Mouse (Mus musculus) testis, adult 2 months (tissue): Measurements from ENCODE around the gene Agbl5.

ENCODE experiments used
- CTCF ChIP-seq: fragments of 200-500 bp; IDR thresholded peaks from 2 replicates; pipeline ENCODE4 v1.5.1; 2012; ENCODE audit warnings: low read depth, mild to moderate bottlenecking, inconsistent platforms, low read length, moderate library complexity; ENCODE audit not compliant: control insufficient read depth, insufficient read depth, insufficient replicate concordance
- POLR2A ChIP-seq: fragments of 200-500 bp; IDR thresholded peaks from 2 replicates; pipeline ENCODE4 v1.6.1; 2012; ENCODE audit warnings: low read depth, mild to moderate bottlenecking, inconsistent platforms, low read length, moderate library complexity; ENCODE audit not compliant: control insufficient read depth

DNA sequence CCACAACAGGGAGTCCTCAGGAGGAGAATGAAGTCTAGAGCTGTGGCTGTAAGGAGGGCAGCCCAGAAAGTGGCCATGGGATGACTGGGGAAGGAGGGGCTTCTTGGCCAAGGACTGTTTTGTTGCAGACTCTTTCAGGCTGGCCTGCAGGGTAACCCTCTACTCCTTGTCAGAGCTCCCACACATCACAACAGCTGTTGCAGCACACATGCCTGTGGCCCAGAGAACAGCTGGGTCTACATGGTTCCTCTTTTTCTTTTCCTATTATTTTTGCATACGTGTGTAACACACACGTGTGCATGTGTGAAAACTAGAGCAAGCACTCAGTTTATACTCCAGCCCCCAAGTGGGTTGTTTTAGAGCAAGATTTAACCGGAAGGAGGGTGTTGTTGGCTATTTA lies 21.6 kb upstream of the Agbl5 start:
- TF ChIP-seq CTCF = no peak
- TF ChIP-seq POLR2A = no peak
